Mouse (Mus musculus) lung, postnatal 0 days (tissue): ENCODE data around the gene Abhd14b. TPM values are rescaled to one million over a fixed set of nuclear protein-coding genes. Genes with fewer than 3 reads are reported as not detected.

Source experiments
- ATAC-seq: fragments of 200-750 bp; cut with Nextera tagmentation; 2 replicates; pipeline ENCODE4 v1.8.0; 2017; ENCODE audit warnings: moderate library complexity
- DNase-seq: peaks from one replicate; pipeline ENCODE4 v3.0.0-alpha.2; 2016; ENCODE audit warnings: low spot score
- H3K27ac ChIP-seq: fragments of 300-500 bp; sonication (generic); 2 replicates; pipeline ENCODE4 v1.5.1; 2014; ENCODE audit warnings: antibody characterized with exemption, mild to moderate bottlenecking, low read length, mixed read lengths
- H3K27me3 ChIP-seq: fragments of 300-500 bp; sonication (generic); replicated peaks from 2 replicates; pipeline ENCODE4 v1.6.1; 2014; ENCODE audit warnings: low read length, mixed read lengths; ENCODE audit not compliant: insufficient read depth
- H3K36me3 ChIP-seq: fragments of 300-500 bp; sonication (generic); 2 replicates; pipeline ENCODE4 v1.6.1; 2014; ENCODE audit warnings: low read length, mixed read lengths; ENCODE audit not compliant: insufficient read depth
- H3K4me1 ChIP-seq: fragments of 300-500 bp; sonication (generic); 2 replicates; pipeline ENCODE4 v1.6.1; 2014; ENCODE audit warnings: antibody characterized with exemption, low read depth, low read length, mixed read lengths; ENCODE audit not compliant: insufficient read depth
- H3K4me2 ChIP-seq: fragments of 300-500 bp; sonication (generic); replicated peaks from 2 replicates; pipeline ENCODE4 v1.6.1; 2014; ENCODE audit warnings: low read depth, mild to moderate bottlenecking, low read length, moderate library complexity, mixed read lengths
- H3K4me3 ChIP-seq: fragments of 300-500 bp; sonication (generic); 2 replicates; pipeline ENCODE4 v1.5.1; 2014; ENCODE audit warnings: low read depth, low read length
- H3K9ac ChIP-seq: fragments of 300-500 bp; sonication (generic); replicated peaks from 2 replicates; pipeline ENCODE4 v1.6.1; 2014; ENCODE audit warnings: low read depth, mild to moderate bottlenecking
- H3K9me3 ChIP-seq: fragments of 300-500 bp; sonication (generic); 2 replicates; pipeline ENCODE4 v1.6.1; 2016; ENCODE audit warnings: low read length, mixed read lengths
- CTCF ChIP-seq: IDR thresholded peaks from 2 replicates; pipeline ENCODE4 v1.5.1; 2016; ENCODE audit warnings: antibody characterized with exemption, mild to moderate bottlenecking
- EP300 ChIP-seq: IDR thresholded peaks from 2 replicates; pipeline ENCODE4 v1.6.1; 2016; ENCODE audit warnings: antibody characterized with exemption, mild to moderate bottlenecking, control low read depth
- WGBS: fragments of 180-500 bp; shearing (Covaris S2); extraction: QIAGEN DNeasy Blood & Tissue Kit; methylation state at CpG from one replicate; pipeline ENCODE4 v1.1.7; 2014; 5-methylcytosine and 5-hydroxymethylcytosine counted together
- polyA plus RNA-seq: library from polyadenylated mRNA; unstranded; fragments of >200 nt; fragmentation: Nextera tagmentation; extraction: Ambion mirVana; gene quantifications from 2 replicates; pipeline ENCODE4 v1.2.1, GENCODE M21; 2015

Gene Abhd14b
- polyA plus RNA-seq, 1 experiment from 2014 or later: 31.1 TPM

DNA sequence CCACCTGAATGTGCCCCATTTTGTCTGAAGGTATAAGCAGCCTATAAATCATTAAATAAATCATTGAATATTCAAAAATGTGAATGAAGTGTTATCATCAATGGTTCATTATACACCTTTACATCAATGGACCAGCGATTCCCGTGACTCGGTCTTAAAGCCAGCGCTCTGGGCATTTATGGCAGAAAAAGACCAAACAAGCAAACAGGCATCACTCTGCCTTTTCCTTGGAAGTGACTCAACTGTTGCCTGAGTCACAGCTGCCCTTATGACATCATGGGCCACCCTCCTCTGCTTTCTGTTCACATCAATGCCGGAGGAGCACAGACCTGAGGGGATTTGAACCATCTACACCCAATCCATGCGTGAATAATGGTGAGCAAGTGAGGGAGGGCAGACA, 52.4 kb downstream of the Abhd14b start, which contains the start of gene Iqcf1:
Gene Iqcf1, plus strand, starts transcription at position 301 of the 400 bp plus-strand sequence.
- Histone ChIP-seq H3K4me2 (no peak within 1 kb of the TSS), H3K9ac (no peak within 1 kb of the TSS), H3K36me3 (no peaks in the 10 kb centered on the region), H3K27me3 (no peaks in the 10 kb centered on the region), H3K9me3 (no peaks in the 10 kb centered on the region), H3K27ac (no peak within 1 kb of the TSS), H3K4me3 (no peak within 1 kb of the TSS), H3K4me1 (no peaks in the 10 kb centered on the region)
- no peak for DNase-seq
- TF ChIP-seq EP300: no peak
- TF ChIP-seq CTCF: no peak
- 90% methylated on average over 6 of the region's 6 CpGs for WGBS
- ATAC-seq: no peak

DNA sequence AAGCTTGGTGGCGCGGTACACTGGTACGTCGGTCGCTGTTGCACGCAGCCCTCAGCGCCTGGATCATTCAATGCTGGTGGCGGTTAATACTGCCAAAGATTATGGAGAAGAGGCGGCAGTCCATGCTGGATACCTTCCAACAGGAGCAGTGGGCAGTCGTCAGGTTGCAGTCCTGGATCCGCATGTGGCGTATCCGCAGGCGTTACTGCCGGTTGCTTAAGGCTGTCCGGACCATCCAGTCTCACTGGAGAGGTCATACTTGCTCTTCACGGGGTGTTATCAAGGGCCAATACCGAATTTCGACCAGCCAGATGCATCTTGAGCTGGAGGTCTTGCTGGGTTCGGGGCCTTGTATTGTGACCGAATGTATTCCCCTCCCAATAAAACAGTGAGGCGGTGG, 54.6 kb downstream of the Abhd14b start:
- DNase-seq (no peak), ATAC-seq (no peak)
- Histone ChIP-seq H3K4me1 (no peaks in the 10 kb centered on the region), H3K9me3 (no peaks in the 10 kb centered on the region), H3K27ac (no peak overlapping the region), H3K9ac (no peak overlapping the region), H3K27me3 (no peaks in the 10 kb centered on the region), H3K4me3 (no peak overlapping the region), H3K36me3 (no peaks in the 10 kb centered on the region), H3K4me2 (no peak overlapping the region)
- 86% methylated on average over 22 of the region's 22 CpGs for WGBS
- TF ChIP-seq EP300: no peak
- TF ChIP-seq CTCF: no peak

Other genes with a start within 250 kb of the Abhd14b start
- gene Ppm1m, start 247.7 kb upstream of the Abhd14b start, polyA plus RNA-seq: 33.4 and 37.2 TPM in 2 replicates
- gene Twf2, start 244.4 kb upstream of the Abhd14b start, polyA plus RNA-seq: 64.2 and 64.6 TPM in 2 replicates
- 0.12 and 0.15 TPM in 2 replicates for gene Tlr9, start 224.9 kb upstream of the Abhd14b start, polyA plus RNA-seq
- 292 and 310 TPM in 2 replicates for gene Alas1, start 198.8 kb upstream of the Abhd14b start, polyA plus RNA-seq
- gene Poc1a, start 166.4 kb upstream of the Abhd14b start, polyA plus RNA-seq: 9.7 and 9.9 TPM in 2 replicates
- 25.7 and 27.8 TPM in 2 replicates for gene Dusp7, start 78.8 kb upstream of the Abhd14b start, polyA plus RNA-seq
- 656 and 737 TPM in 2 replicates for gene Rpl29, start 18.0 kb upstream of the Abhd14b start, polyA plus RNA-seq
- 8.5 and 12.5 TPM in 2 replicates for gene Acy1, start 9.1 kb upstream of the Abhd14b start, polyA plus RNA-seq
- gene Abhd14a, start 219 bp downstream of the Abhd14b start, polyA plus RNA-seq: 21.7 and 26.9 TPM in 2 replicates
- 29.4 and 30.6 TPM in 2 replicates for gene Pcbp4, start 5.8 kb downstream of the Abhd14b start, polyA plus RNA-seq
- 0.13 and 0.20 TPM in 2 replicates for gene Gpr62, start 18.5 kb downstream of the Abhd14b start, polyA plus RNA-seq
- 19.4 and 21.7 TPM in 2 replicates for gene Rrp9, start 28.5 kb downstream of the Abhd14b start, polyA plus RNA-seq
- gene Parp3, start 29.5 kb downstream of the Abhd14b start, polyA plus RNA-seq: 21.5 and 24.0 TPM in 2 replicates
- gene Iqcf1, start 52.5 kb downstream of the Abhd14b start, polyA plus RNA-seq: not detected in 2 replicates
- gene Iqcf5, start 67.1 kb downstream of the Abhd14b start, polyA plus RNA-seq: not detected in 2 replicates
- gene Iqcf3, start 114.2 kb downstream of the Abhd14b start, polyA plus RNA-seq: not detected in 2 replicates
- not detected in 2 replicates for gene Iqcf4, start 123.5 kb downstream of the Abhd14b start, polyA plus RNA-seq
- not detected in 2 replicates for gene Iqcf6, start 179.1 kb downstream of the Abhd14b start, polyA plus RNA-seq
- gene Grm2, start 208.6 kb downstream of the Abhd14b start, polyA plus RNA-seq: not detected in 2 replicates
- gene Tex264, start 238.5 kb downstream of the Abhd14b start, polyA plus RNA-seq: 63.5 and 67.7 TPM in 2 replicates